Mouse (Mus musculus) ZHBTc4 (cell line): ENCODE results near the gene Col1a1.
"Not testable (repeated sequence)": the region's sequence is repeated elsewhere in the genome, so short reads cannot be mapped to it uniquely, and the experiment has no call there.

ENCODE experiments used
- DNase-seq: peaks from one replicate; pipeline ENCODE4 v3.0.0-alpha.2; 2011; ENCODE audit warnings: low read depth, low spot score

Col1a1 gene

DNA sequence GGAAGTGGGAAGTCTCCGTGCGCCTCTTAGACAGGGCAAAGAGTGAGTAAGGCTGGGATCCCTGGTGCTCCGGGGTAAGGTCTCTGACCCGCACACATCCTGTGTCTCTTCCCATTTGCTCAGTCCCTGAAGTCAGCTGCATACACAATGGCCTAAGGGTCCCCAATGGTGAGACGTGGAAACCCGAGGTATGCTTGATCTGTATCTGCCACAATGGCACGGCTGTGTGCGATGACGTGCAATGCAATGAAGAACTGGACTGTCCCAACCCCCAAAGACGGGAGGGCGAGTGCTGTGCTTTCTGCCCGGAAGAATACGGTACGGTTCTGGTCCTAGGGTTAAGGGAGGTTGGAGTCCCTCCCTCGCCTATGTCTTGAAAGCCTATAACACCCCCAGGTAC lies 1.8 kb downstream of the Col1a1 start:
- DNase-seq: no peak

GRCm38 (mm10) chr11:94938296-94938695 lies 2.3 kb downstream of the Col1a1 start:
- DNase-seq: no peak

DNA sequence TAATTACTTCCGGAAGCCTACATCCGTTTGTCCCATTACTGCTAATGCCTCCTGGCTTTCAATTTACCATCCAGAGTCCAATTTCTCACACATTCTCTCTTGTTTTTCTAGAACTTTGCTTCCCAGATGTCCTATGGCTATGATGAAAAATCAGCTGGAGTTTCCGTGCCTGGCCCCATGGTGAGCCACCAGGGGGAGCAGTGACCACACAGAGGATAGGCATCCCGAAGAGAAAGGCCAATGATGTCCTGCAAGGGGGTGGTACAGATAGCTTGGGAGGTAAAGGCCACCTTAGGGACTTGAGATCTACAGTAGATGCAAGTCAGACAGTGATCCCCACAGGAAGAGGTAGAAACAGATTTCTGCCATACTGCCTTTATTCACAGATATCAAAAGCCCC lies 3.3 kb downstream of the Col1a1 start:
- DNase-seq: peak; percentile 72

DNA sequence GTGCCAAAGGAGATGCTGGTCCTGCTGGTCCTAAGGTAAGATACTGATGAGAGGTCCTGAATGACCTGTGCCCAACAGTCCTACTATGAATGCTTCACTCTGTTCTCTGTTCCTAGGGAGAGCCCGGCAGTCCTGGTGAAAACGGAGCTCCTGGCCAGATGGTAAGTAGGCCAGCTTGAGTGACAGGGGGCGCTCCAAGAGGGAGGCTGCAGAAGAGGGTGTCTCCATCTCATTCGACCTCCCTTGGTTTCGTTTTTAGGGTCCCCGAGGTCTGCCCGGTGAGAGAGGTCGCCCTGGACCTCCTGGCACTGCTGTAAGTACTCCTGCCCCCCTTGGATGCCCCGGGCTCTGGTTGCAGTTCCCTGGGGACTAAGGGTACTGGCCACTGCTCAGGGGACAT lies 5.1 kb downstream of the Col1a1 start:
- no peak for DNase-seq

GRCm38 (mm10) chr11:94941776-94942175 lies 5.8 kb downstream of the Col1a1 start:
- no peak for DNase-seq

DNA sequence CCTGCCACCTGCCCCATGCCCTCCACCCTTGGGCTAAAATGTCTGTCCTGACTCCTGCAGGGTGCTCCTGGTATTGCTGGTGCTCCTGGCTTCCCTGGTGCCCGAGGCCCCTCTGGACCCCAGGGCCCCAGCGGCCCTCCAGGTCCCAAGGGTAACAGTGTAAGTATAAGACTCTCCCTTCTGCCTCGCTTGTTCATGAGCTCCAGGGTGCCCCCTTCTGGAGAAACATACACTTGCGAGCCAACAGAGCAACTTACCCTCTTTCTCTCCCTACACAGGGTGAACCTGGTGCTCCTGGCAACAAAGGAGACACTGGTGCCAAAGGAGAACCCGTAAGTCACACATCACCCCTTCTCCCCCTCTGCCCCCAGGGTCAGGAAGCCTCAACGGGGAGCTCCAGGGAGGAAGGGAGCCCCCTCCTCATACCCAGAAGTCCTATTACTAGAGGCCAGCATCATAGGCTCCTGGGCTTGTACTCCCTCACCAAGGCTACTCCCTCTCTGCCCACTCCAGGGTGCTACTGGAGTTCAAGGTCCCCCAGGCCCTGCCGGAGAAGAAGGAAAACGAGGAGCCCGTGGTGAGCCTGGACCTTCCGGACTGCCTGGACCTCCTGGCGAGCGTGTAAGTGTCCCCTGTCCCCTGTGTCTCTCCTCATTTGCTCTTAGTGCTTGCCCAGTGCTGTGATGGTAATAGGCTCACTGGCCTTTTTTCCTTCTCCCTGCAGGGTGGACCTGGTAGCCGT lies 6.4 kb downstream of the Col1a1 start:
- DNase-seq: peak; percentile 73

DNA sequence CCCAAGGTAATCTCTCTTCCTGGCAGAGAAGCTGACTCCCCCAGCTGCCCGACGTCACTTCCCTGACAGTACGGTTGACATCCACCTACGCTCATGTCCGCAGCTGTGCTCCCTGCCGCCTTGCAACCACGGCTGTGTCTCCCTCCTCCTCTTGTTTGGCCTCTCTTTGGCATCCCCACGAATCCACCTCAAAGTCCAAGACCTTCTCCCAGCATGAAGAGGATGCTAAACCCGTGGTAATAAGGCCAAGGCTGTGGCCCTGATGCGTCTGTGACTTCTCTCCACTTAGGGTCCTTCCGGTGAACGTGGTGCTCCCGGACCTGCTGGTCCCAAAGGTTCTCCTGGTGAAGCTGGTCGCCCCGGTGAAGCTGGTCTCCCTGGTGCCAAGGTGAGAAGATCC lies 7.0 kb downstream of the Col1a1 start:
- no peak for DNase-seq

DNA sequence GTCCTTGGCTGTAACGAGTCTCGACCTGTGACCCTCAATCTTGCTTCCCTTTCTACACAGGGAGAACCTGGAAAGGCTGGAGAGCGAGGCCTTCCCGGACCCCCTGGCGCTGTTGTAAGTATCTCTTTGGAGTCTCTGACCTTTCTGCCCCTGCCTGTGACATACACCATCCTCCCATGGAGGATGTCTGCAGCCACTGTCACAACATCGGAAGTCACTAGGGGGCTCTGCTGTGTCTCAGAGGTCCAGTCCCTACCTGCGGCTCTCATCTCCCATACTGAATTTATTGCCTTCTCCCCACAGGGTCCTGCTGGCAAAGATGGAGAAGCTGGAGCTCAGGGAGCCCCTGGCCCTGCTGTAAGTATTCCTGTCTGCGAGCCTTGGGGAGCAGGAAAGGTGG lies 8.3 kb downstream of the Col1a1 start:
- DNase-seq: peak; percentile 50

- DNase-seq: no peak
Observed at GRCm38 (mm10) chr11:94945236-94945635, 9.2 kb downstream of the Col1a1 start.

DNA sequence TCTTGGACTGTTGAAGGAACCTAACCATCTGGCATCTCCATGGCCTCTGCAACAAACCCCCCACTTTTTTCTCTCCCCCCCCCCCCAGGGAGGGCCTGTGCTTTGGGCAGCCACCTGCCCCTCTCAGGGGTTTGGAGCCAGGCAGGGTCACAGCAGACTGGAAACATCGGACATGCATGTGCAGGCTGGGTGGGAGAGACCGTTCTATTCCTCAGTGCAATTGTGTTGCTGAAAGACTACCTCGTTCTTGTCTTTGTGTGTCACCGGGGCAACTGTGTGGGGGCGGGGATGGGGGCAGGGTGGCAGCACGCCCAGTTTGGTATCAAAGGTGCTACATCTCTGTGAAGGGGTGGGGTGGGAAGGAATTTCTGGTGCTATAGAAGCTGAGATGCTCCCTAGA lies 16.1 kb downstream of the Col1a1 start:
- peak; percentile 75 for DNase-seq

DNA sequence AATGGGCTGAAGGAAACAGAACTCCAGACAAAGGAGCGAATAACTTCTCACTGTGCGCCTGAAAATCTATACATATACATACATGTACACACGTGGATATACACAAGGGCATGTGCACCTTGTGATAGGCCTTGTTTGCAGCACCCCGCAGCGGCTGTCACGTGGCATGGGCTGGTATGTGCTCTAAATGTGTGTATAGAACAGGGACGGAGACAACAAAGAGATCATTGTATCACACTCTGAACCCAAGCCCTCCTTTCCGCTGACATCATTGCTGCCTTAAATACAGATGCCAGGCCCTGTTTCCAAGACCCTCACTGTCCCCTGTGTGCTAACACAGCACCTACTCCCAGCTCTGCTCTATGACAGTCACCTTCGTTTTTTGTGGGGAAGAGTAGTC lies 19.1 kb downstream of the Col1a1 start:
- no peak for DNase-seq

DNA sequence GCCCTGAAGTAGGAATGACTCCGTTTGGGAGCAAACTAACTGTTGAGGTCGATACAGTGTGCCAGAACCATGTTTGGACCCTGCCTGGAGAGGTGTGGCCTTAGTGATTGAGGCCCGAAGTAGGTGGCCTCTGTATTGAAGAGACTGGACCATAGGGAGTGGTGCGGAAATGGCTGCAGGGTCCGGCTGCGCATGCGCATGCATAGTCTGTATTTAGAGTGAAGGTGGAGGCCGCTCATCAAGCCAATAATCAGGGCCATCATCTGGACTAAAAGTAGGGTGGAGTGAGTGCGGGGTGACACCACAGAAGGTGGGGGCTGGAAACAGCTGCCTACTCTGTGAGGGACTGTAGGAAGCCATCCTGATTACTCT lies 21.7 kb downstream of the Col1a1 start:
- DNase-seq: peak; percentile 81

DNA sequence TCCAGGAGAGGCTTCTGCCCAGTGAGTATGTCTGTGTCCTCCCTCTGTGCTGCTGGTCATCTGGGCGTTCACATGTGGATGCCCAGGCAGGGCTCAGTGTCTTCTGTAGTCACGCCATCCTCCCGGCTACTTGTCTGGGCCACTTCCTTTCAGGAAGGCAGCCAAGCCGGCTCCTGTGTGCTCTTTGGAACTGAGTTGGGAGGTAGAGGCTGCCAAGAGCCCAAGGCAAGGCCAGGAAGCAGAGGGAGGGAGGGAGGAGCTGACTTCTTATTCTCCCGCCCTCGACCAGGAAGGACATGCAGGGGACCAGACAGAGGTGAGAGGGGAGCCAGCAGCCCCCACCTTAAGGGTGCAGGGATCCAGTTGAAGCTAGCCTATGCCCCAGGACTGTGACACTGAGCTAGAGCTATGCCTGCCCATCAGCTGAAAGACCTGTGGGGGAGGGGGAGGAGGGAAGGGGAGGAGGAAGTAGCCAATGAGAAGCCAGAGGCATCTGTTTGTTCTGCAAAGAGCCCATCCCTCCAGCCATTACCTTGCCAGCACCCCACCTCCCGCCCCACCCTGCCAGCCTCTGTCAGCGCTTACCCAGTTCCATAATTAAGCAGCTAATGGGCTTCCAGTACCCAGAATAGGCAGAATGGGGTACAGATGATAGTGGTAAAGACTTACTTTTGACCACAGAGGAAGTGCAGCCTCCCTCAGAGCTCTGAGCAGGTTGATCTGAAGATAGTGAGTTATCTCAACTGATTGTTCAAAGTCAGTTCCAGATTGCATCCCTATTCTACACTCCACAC lies 22.2 kb downstream of the Col1a1 start:
- DNase-seq: peak; percentile 95

DNA sequence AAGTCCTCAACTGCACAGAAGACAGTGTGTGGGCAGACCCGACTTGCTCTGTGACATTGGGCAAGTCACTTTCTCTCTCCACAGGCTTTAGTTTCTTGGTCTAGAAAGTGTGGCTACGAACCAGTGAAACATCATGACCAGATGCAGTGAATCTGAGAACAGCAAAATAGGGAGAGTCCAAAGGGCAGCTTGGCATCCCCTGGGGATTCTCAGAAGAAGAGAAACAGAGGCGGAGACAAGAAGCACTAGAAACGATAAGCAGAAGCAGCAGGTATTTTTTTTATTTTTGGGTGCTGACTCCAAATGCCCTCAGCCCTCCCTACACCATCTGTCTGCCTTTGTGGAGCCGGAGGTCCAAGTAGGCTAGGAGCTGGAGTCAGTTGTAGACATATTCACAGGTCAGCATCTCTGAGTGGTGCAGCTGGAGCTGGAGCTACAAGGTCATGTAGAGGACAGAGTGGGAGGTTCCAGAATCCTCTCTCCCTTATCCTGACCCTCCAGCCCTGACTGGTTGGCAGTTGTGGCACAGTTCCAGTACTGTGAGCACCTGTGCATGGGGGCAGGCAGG lies 26.6 kb downstream of the Col1a1 start:
- no peak for DNase-seq

GRCm38 (mm10) chr11:94967419-94967818 lies 31.4 kb downstream of the Col1a1 start, which contains the start of gene Hils1:
Hils1 (plus strand) TSS chr11:94967593.
- DNase-seq: no peak

- no peak for DNase-seq
Observed at GRCm38 (mm10) chr11:94968187-94968586, 32.2 kb downstream of the Col1a1 start.

GRCm38 (mm10) chr11:94969709-94970108 lies 33.7 kb downstream of the Col1a1 start:
- DNase-seq: not testable (repeated sequence)

DNA sequence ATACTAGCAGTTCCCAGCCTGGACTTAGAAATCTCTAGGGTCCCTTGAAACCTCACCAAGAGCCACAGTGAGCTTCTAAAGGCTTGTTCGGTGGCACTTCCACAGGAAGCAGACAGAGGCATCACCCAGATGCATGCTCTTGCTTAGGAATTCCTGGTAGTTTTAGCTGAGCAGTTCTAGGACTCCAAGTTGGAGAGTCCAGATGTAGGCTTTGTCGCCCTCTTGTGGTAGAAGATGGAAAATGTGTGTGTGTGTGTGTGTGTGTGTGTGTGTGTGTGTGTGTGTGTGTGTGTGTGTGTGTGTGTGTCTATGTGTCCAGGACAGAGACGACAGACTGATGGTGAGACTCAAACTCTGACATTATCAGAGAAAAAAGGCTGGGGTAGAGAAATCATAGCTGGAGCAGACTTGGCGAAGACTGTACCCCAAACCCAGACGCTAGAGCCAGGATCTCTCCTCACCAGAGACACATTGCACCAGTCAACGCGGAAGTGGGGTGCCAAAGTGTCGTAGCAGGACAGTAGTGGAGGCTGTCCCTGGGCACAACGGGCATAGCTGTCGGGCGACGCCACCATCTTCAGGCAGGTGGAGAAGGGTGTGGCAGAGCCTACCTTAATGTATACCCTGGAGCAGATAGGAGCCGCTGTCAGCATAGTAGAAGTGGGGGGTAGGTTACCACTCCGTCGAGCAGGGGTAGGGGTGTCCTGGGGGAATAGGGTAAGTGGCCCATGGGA lies 34.4 kb downstream of the Col1a1 start:
- DNase-seq: peak; percentile 84

DNA sequence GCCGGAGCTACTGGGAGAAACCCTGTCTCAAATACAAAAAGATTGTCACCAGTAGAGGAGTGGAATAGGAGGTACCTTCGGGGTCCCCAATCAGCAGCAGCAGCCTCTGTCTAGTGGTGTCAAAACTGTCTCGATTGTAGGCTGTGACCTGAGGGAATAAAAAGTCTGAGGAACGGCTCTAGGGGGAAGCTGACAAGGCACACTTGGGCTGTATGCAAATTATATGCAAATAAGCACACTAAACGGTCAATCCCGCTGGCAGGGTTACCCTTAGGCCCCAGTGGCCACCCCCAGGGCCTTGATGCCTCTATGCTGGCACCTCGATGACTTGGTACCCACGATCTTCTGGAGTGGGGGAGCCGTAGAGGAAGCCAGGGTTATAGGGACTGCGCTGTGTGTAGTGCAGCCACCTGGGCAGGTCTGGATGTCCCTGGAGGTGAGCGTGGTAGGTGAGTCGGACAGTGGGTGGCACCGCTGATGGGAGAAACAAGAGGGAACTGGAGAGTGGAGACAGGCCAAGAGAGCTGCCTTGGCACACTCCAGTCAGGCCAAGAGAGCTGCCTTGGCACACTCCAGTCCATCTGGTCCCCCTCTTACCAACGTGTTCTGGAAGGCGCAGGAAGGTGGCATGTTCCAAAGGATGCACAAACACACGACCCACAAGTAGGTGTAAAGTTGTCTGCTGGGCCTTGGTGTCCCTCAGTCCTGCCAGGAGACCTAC lies 36.0 kb downstream of the Col1a1 start:
- DNase-seq: no peak

- no peak for DNase-seq
Observed at GRCm38 (mm10) chr11:94972887-94973286, 36.9 kb downstream of the Col1a1 start.

GRCm38 (mm10) chr11:94973313-94973712 lies 37.3 kb downstream of the Col1a1 start:
- DNase-seq: no peak
